Mouse (Mus musculus) liver, embryonic 15.5 days (tissue): Measurements from ENCODE around the gene Fev. TPM values are rescaled to one million over a fixed set of nuclear protein-coding genes. Genes with fewer than 3 reads are reported as not detected.

ENCODE experiments used
- ATAC-seq: fragments of 200-750 bp; cut with Nextera tagmentation; 2 replicates; pipeline ENCODE4 v1.8.0; 2017; ENCODE audit warnings: moderate number of reproducible peaks, mild to moderate bottlenecking, moderate library complexity; ENCODE audit not compliant: insufficient read depth
- H3K27ac ChIP-seq: fragments of 300-500 bp; sonication (generic); replicated peaks from 2 replicates; pipeline ENCODE4 v1.5.1; 2015; ENCODE audit warnings: mild to moderate bottlenecking, inconsistent platforms
- H3K27me3 ChIP-seq: fragments of 300-500 bp; sonication (generic); 2 replicates; pipeline ENCODE4 v1.6.1; 2015; ENCODE audit warnings: mild to moderate bottlenecking, inconsistent platforms
- H3K36me3 ChIP-seq: fragments of 300-500 bp; sonication (generic); replicated peaks from 2 replicates; pipeline ENCODE4 v1.6.1; 2015; ENCODE audit warnings: moderate library complexity, mild to moderate bottlenecking, inconsistent platforms
- H3K4me1 ChIP-seq: fragments of 300-500 bp; sonication (generic); replicated peaks from 2 replicates; pipeline ENCODE4 v1.6.1; 2015; ENCODE audit warnings: inconsistent platforms
- H3K4me2 ChIP-seq: fragments of 300-500 bp; sonication (generic); 2 replicates; pipeline ENCODE4 v1.6.1; 2015; ENCODE audit warnings: moderate library complexity, mild to moderate bottlenecking, inconsistent platforms
- H3K4me3 ChIP-seq: fragments of 300-500 bp; sonication (generic); replicated peaks from 2 replicates; pipeline ENCODE4 v1.5.1; 2015; ENCODE audit warnings: mild to moderate bottlenecking, inconsistent platforms
- H3K9ac ChIP-seq: fragments of 300-500 bp; sonication (generic); 2 replicates; pipeline ENCODE4 v1.6.1; 2015; ENCODE audit warnings: moderate library complexity, mild to moderate bottlenecking, inconsistent platforms
- H3K9me3 ChIP-seq: fragments of 300-500 bp; sonication (generic); replicated peaks from 2 replicates; pipeline ENCODE4 v1.6.1; 2016; ENCODE audit warnings: inconsistent platforms
- WGBS: fragments of 180-500 bp; shearing (Covaris S2); methylation state at CpG from one replicate; pipeline ENCODE4 v1.1.7; 2015; ENCODE audit warnings: mixed read lengths; ENCODE audit not compliant: insufficient replicate concordance; 5-methylcytosine and 5-hydroxymethylcytosine counted together
- polyA plus RNA-seq: library from polyadenylated mRNA; unstranded; fragments of >200 nt; fragmentation: Nextera tagmentation; extraction: Ambion mirVana; gene quantifications from 2 replicates; pipeline ENCODE4 v1.2.1, GENCODE M21; 2015

The Fev gene
- 0.09 TPM in 1 of 2 replicates, not detected in the other for polyA plus RNA-seq

DNA sequence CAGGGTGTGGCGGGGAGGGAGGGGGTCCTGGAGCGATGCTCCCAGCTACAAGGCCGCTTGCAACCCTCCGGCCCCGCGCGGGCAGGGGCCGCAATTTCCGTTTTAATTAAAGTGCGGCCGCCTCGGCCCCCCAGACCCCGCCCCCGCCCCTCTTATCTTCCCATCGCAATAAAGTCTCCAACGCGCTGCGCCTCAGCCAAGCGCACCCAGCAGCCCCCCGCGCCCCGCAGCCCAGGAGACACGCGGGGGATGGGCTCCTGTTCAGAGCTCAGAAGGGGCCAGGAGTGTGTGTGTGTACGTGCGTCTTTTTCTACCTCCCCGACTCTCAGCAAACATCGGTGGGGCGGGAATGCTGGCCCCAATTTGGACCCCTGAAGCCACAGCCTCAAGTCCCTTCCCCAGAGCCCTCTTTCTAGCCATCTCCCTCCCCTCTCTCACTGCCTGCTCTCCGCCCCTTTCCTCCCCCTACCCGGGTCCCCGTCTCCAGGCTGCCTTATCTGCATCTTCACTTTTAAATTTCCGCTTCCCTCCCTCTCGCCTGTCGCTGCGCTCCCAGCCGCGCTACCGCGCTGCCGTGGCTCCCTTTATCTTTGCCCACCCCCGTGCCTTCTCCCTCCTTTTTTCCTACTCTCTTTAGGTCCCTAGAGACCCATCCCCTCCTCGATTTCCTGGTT is at the start of gene Fev:
Fev (minus strand) TSS at position 51 of the 674 bp plus-strand sequence.
- H3K27ac ChIP-seq = no peak within 1 kb of the TSS
- 1% methylated on average over 43 of the region's 43 CpGs for WGBS
- H3K4me3 ChIP-seq = no peak within 1 kb of the TSS
- H3K4me1 ChIP-seq = 0 out of 2 replicates have a peak, but pooled peaks cover 3% of the 10 kb centered on the region
- H3K36me3 ChIP-seq = no peaks in the 10 kb centered on the region
- no peaks in the 10 kb centered on the region for H3K9me3 ChIP-seq
- peak within 1 kb of the TSS; percentile 15 for H3K4me2 ChIP-seq
- ATAC-seq = no peak
- peaks cover 95% of the 10 kb centered on the region for H3K27me3 ChIP-seq
- no peak within 1 kb of the TSS for H3K9ac ChIP-seq

DNA sequence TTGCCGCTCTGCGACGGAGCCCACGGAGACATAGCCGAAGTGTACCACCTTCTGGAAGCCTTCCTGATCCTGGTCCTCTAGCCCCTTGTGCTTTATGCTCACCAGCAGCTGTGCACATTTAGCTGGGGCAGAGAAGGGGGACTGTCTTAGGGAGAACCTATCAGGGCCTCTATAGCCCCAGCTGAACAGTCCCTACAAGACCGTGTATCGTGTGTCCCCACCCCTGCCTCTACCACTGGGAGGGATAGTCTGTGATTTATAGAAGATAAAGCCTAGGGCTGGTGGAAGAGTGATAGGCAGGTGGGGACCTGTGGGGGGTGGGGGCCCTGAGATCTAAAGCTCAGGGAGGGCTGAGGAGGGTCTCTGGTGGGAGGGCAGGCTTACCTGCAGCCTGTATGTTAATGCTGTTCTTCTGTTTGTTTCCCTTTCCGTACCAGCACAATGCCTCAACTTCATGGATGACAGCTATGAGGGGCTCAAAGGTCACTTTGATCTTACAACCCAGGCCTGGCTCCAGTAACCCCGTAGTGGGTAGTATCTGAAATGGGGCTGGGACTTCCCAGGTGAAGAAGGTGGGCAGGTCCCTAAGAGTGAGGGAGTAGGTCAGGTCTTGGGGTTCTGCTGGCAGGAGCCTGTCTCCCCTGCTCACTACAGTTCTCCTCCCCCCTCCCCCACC is 42.5 kb upstream of the Fev start:
- Histone ChIP-seq H3K4me1 (no peaks in the 10 kb centered on the region), H3K9me3 (no peaks in the 10 kb centered on the region), H3K9ac (no peak overlapping the region), H3K4me2 (no peak overlapping the region), H3K27ac (no peak overlapping the region), H3K36me3 (no peaks in the 10 kb centered on the region), H3K4me3 (no peak overlapping the region), H3K27me3 (peaks cover 14% of the 10 kb centered on the region; the same call in 1 of the 2 replicates)
- WGBS = 70% methylated on average over 9 of the region's 9 CpGs
- ATAC-seq = no peak

DNA sequence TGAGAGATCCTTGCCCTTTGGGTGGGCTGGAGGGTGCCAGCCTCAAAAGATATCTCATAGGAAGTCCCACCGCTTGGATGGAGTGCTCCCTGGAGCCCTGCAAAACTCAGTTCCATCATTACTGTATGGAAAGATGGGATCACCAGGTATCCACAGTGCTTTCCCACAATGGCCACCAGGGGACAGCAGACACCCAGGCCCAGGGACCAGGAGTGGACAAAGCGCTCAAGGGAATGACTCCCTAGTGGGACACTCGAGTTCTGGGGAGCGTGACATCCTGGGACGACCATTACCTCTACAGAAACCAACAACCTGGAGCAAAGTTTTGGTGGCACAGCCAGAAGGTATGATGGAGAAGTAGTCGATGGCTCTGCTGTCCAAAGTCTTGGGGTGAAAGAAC is 41.5 kb upstream of the Fev start:
- Histone ChIP-seq H3K4me3 (no peak overlapping the region), H3K9me3 (no peaks in the 10 kb centered on the region), H3K4me1 (no peaks in the 10 kb centered on the region), H3K9ac (no peak overlapping the region), H3K27ac (no peak overlapping the region), H3K27me3 (peaks cover 11% of the 10 kb centered on the region; the same call in 1 of the 2 replicates), H3K4me2 (no peak overlapping the region), H3K36me3 (no peaks in the 10 kb centered on the region)
- no peak for ATAC-seq
- WGBS = 28% methylated on average over 6 of the region's 6 CpGs

DNA sequence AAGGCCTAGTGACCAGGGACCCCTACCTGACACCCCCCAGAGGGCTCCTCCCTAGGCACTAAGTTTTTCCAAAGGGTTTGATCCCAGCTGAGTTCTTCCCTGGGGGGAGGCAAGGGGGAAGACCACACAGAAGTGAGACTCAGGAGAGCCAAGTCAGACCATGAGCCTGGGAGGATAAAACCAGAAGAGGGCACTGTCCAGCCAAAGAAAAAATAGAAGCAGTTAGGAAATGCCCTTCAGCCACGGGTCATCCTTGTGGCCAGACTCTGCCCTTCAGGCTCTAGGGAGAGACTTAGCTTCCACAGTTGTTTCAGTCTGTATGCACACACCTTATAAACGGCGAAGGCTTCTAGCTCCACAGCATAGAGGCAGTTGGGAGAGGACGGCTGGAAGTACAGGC is 39.2 kb upstream of the Fev start:
- 54% methylated on average over 4 of the region's 4 CpGs for WGBS
- H3K9me3 ChIP-seq = no peaks in the 10 kb centered on the region
- H3K4me2 ChIP-seq = no peak overlapping the region
- H3K36me3 ChIP-seq = no peaks in the 10 kb centered on the region
- no peak overlapping the region for H3K4me3 ChIP-seq
- ATAC-seq = no peak
- peaks cover 5% of the 10 kb centered on the region; the same call in 1 of the 2 replicates for H3K27me3 ChIP-seq
- H3K4me1 ChIP-seq = no peaks in the 10 kb centered on the region
- H3K27ac ChIP-seq = no peak overlapping the region
- no peak overlapping the region for H3K9ac ChIP-seq

DNA sequence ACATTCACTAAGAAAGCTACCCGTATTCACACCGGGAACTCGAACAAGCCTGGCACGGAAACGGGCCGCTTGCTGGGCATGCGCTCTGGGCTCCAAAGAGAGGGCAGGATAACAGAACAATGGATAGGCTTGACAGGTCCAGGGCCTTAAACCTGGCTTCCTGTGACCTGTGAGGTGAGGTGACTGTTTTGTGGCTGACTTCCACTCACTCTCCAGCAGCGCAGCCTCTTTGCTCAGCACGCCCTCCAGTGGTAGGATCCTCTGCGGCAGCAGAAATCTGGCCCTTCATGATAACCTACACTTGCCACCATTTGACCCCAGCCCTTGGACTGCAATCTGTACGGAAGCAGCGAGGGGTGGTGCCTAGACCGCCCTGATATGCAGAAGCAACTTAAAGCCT is 30.5 kb upstream of the Fev start:
- no peak overlapping the region for H3K9ac ChIP-seq
- H3K27me3 ChIP-seq = peaks cover 9% of the 10 kb centered on the region; the same call in 1 of the 2 replicates
- no peak overlapping the region for H3K4me2 ChIP-seq
- no peak overlapping the region for H3K4me3 ChIP-seq
- whole genome bisulfite sequencing = 20% methylated on average over 13 of the region's 13 CpGs
- H3K9me3 ChIP-seq = no peaks in the 10 kb centered on the region
- no peaks in the 10 kb centered on the region for H3K36me3 ChIP-seq
- no peak overlapping the region for H3K27ac ChIP-seq
- ATAC-seq = no peak
- H3K4me1 ChIP-seq = no peaks in the 10 kb centered on the region

DNA sequence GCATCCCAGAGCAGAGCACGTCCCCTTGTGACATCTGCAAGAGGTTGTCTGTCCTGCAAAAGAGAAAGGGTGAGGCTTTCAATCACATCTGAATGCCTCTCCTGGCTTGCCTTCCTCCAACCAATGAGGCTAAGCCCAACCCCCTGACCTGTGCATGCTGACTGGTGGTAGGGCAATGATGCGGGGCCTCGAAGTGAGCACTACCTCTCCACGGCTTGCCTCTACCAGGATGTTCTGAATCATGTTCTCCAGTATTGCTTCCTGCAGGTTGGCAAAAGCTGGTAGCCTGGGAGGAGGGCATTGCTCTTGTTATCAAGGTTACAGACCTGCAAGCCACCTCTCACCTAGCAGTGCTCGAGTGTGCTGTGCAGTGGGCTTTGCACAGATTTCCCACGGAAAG is 17.0 kb upstream of the Fev start:
- H3K4me3 ChIP-seq = no peak overlapping the region
- H3K4me2 ChIP-seq = no peak overlapping the region
- H3K9me3 ChIP-seq = no peaks in the 10 kb centered on the region
- no peak overlapping the region for H3K9ac ChIP-seq
- 10% methylated on average over 6 of the region's 6 CpGs for WGBS
- H3K36me3 ChIP-seq = no peaks in the 10 kb centered on the region
- H3K27ac ChIP-seq = no peak overlapping the region
- ATAC-seq = no peak
- peaks cover 76% of the 10 kb centered on the region for H3K27me3 ChIP-seq
- no peaks in the 10 kb centered on the region for H3K4me1 ChIP-seq

DNA sequence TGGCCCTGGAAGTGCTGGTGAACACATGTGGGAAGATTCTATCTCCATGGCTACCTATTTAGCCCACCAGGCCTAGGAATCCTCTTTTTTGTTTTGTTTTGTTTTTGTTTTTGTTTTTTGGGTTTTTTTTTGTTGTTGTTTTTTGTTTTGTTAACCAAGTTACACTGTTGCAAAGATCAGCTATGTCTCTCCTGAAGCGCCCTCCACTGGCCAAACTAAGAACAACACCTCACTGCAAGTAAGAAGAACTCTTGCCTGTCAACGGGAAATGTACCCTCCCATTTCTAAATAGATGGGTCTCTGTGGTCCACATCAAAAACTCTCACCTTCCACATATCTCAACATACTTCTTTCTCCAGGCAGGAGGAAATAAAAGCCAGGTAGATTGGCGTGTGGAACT is 16.5 kb upstream of the Fev start:
- WGBS = 5% methylated on average over 3 of the region's 3 CpGs
- no peak overlapping the region for H3K4me2 ChIP-seq
- H3K27me3 ChIP-seq = peaks cover 81% of the 10 kb centered on the region
- H3K4me3 ChIP-seq = no peak overlapping the region
- no peak overlapping the region for H3K27ac ChIP-seq
- H3K4me1 ChIP-seq = no peaks in the 10 kb centered on the region
- no peak overlapping the region for H3K9ac ChIP-seq
- ATAC-seq = no peak
- no peaks in the 10 kb centered on the region for H3K9me3 ChIP-seq
- no peaks in the 10 kb centered on the region for H3K36me3 ChIP-seq

DNA sequence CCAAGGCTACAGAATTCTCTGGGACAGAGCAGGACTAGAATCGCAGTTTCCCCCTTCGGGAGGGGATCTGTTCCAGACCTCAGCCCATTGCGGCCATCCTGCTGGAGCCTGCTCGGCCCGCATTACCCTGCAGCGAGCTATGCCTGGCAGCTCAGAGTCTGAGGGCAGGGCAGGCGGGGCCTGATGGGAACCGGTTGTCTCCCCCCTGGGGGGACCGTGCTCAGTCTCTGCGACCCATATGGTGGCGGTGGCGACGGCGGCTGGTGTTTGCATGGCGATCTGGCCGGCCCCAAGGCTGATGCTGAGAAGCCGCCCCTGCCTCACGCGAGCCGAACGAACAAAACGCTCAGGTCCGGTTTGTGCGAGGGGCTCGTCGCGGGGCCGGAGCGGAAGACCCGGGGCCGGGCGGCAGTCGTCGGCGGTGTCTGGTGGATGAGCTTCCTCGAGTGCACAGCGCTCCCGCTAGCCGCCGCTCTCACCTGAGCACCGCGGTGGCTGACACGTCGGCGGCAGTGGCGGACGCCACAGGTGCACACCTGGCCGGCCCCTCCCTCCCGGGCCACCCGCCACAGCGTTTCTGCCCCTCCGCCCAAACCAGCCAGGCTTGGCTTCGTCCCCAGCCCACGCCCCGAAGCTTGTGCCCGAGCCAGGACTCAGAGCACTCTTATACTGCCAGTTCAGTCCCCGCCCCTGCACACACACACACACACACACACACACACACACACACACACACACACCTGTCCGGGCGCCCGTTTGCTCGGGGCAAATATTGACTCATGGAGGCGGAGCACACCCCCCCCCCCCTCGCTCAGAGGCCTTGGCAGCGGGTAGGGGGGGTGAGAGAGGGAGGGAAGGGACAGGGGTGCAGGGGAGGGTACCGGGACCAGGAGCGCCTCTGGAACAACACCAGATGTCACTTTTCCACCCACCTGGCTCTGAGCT is 15.4 kb upstream of the Fev start:
- peaks cover 88% of the 10 kb centered on the region for H3K27me3 ChIP-seq
- no peak overlapping the region for H3K27ac ChIP-seq
- 2% methylated on average over 63 of the region's 66 CpGs for WGBS
- peak overlapping the region; percentile 21 for H3K4me3 ChIP-seq
- no peak overlapping the region for H3K9ac ChIP-seq
- no peaks in the 10 kb centered on the region for H3K9me3 ChIP-seq
- ATAC-seq = peak; percentile 69; the same call in 1 of the 2 replicates
- peak overlapping the region; percentile 56 for H3K4me2 ChIP-seq
- H3K4me1 ChIP-seq = no peaks in the 10 kb centered on the region
- no peaks in the 10 kb centered on the region for H3K36me3 ChIP-seq

DNA sequence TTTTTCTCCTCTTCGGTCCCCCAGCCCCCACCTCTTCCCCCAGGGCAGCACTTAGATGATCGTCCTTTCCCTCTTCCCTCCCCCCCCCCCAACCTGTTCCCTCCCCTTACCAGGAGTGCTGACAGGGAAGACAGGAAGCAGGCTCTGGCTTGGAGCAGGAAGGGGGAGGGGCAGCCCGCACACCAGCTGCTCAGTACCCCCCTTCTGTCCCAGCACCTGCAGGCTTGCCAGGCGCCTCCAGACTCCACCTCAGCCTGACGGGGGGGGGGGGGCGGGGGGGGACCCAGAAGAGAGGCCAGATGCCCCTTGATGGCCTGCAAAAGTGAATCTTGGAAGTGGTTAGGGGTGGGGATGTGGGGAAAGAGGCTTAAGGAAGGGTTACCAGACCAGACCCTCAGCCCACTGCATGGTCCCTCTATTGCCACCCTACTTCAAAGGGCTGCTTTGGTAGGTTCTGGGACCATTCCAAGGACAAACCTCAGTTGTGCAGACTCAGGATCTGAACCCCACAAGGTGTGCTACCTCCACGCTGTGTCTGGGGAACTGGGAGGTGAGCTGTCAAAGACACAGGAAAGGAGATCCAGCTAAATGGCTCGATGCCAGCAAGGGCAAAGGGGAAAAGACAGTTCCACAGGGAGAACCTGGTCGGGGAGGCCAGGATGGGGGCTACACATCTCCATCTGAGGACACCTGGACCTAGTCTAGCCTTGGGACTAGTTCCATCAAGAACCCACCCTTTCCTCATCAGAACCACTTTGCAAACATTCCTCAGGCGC is 13.6 kb upstream of the Fev start:
- Histone ChIP-seq H3K27ac (no peak overlapping the region), H3K4me2 (no peak overlapping the region), H3K4me1 (no peaks in the 10 kb centered on the region), H3K27me3 (peaks cover 95% of the 10 kb centered on the region), H3K9me3 (no peaks in the 10 kb centered on the region), H3K36me3 (no peaks in the 10 kb centered on the region), H3K9ac (no peak overlapping the region), H3K4me3 (no peak overlapping the region)
- 5% methylated on average over 9 of the region's 10 CpGs for WGBS
- no peak for ATAC-seq

DNA sequence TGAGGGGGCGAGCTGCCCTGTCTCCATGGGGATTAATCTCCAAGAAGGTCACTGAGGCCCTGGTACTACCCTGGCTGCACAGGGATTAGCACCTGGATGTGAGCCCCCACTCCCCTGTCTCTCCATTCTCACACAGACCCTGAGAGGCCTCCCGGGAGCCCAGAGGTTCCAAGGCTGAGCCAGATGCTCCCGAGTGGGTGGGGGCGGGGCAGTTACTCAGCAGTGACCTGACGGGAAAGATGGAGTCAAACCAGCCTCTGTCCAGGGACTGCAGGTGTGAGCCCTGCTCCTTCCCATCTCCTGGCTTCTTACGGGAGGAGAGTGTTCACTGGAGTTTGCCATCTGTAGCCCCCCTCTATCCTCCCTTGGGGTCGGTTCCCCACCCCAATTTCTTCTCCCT is 12.8 kb upstream of the Fev start:
- 17% methylated on average over 7 of the region's 7 CpGs for WGBS
- Histone ChIP-seq H3K36me3 (no peaks in the 10 kb centered on the region), H3K27ac (no peak overlapping the region), H3K9me3 (no peaks in the 10 kb centered on the region), H3K9ac (no peak overlapping the region), H3K4me2 (no peak overlapping the region), H3K4me3 (no peak overlapping the region), H3K4me1 (no peaks in the 10 kb centered on the region), H3K27me3 (peaks cover 96% of the 10 kb centered on the region)
- no peak for ATAC-seq
